Mouse (Mus musculus): ENCODE results near the gene Hist2h2aa1.
"Not testable (repeated sequence)": the region's sequence is repeated elsewhere in the genome, so short reads cannot be mapped to it uniquely, and the experiment has no call there.

Hist2h2aa1 gene

GRCm38 (mm10) chr3:96230404-96230803 lies 14.9 kb upstream of the Hist2h2aa1 start:
- in situ Hi-C loops (cut with MseI, MboI) = no loop called here

- in situ Hi-C loops (cut with MseI, MboI) = no loop called here
Measured at GRCm38 (mm10) chr3:96230910-96231757, 14.2 kb upstream of the Hist2h2aa1 start.

GRCm38 (mm10) chr3:96231758-96232120 lies 13.6 kb upstream of the Hist2h2aa1 start:
- in situ Hi-C loops (cut with MseI, MboI) = no loop called here

- in situ Hi-C loops (cut with MseI, MboI) = no loop called here
Measured at GRCm38 (mm10) chr3:96234914-96235313, 10.4 kb upstream of the Hist2h2aa1 start.

- in situ Hi-C loops (cut with MseI, MboI) = no loop called here
Measured at GRCm38 (mm10) chr3:96235836-96236235, 9.5 kb upstream of the Hist2h2aa1 start.

- in situ Hi-C loops (cut with MseI, MboI) = no loop called here
Measured at GRCm38 (mm10) chr3:96236834-96237334, 8.4 kb upstream of the Hist2h2aa1 start.

- in situ Hi-C loops (cut with MseI, MboI) = no loop called here
Measured at GRCm38 (mm10) chr3:96237335-96237903, 7.9 kb upstream of the Hist2h2aa1 start.

- in situ Hi-C loops (cut with MseI, MboI) = no loop called here
Measured at GRCm38 (mm10) chr3:96237904-96238511, 7.3 kb upstream of the Hist2h2aa1 start.

GRCm38 (mm10) chr3:96238954-96239793 lies 6.1 kb upstream of the Hist2h2aa1 start, which contains the start of gene Hist2h3c2:
Hist2h3c2 (minus strand) TSS chr3:96239127.
- in situ Hi-C loops (cut with MseI, MboI) = not testable (repeated sequence)

GRCm38 (mm10) chr3:96239949-96240798 lies 5.1 kb upstream of the Hist2h2aa1 start, which contains the start of gene Hist2h2aa2:
Hist2h2aa2 (minus strand) TSS chr3:96240276.
- in situ Hi-C loops (cut with MseI, MboI) = not testable (repeated sequence)

GRCm38 (mm10) chr3:96240799-96241197 lies 4.5 kb upstream of the Hist2h2aa1 start:
- in situ Hi-C loops (cut with MseI, MboI) = no loop called here

GRCm38 (mm10) chr3:96243921-96244572 lies 1.2 kb upstream of the Hist2h2aa1 start:
- in situ Hi-C loops (cut with MseI, MboI) = no loop called here

- in situ Hi-C loops (cut with MseI, MboI) = not testable (repeated sequence)
Measured at GRCm38 (mm10) chr3:96246018-96246417, 721 bp downstream of the Hist2h2aa1 start.

- in situ Hi-C loops (cut with MseI, MboI) = not testable (repeated sequence)
Measured at GRCm38 (mm10) chr3:96246427-96246856, 1.1 kb downstream of the Hist2h2aa1 start, which contains the start of gene Hist2h3c1. Hist2h3c1 (plus strand) TSS chr3:96246685.

GRCm38 (mm10) chr3:96247356-96248140 lies 2.3 kb downstream of the Hist2h2aa1 start:
- in situ Hi-C loops (cut with MseI, MboI) = no loop called here

GRCm38 (mm10) chr3:96248141-96249033 lies 3.1 kb downstream of the Hist2h2aa1 start:
- in situ Hi-C loops (cut with MseI, MboI) = no loop called here

- in situ Hi-C loops (cut with MseI, MboI) = no loop called here
Measured at GRCm38 (mm10) chr3:96249034-96249345, 3.7 kb downstream of the Hist2h2aa1 start.

GRCm38 (mm10) chr3:96250890-96251289 lies 5.6 kb downstream of the Hist2h2aa1 start:
- in situ Hi-C loops (cut with MseI, MboI) = no loop called here
